Mouse (Mus musculus) kidney, adult 8-10 months (tissue): Measurements from ENCODE around the gene Myo16.

ENCODE experiments used
- DNase-seq, 2 experiments: peaks; one replicate each; pipeline ENCODE4 v3.0.0; 2022

Gene Myo16

GRCm38 (mm10) chr8:10638871-10639270 lies 485.2 kb downstream of the Myo16 start:
- no peak for DNase-seq

GRCm38 (mm10) chr8:10640176-10640810 lies 486.6 kb downstream of the Myo16 start:
- DNase-seq: no peak

GRCm38 (mm10) chr8:10640859-10641258 lies 487.1 kb downstream of the Myo16 start:
- no peak for DNase-seq

- DNase-seq: no peak
Measured at GRCm38 (mm10) chr8:10641343-10641742, 487.6 kb downstream of the Myo16 start.

- no peak for DNase-seq
Measured at GRCm38 (mm10) chr8:10643244-10643643, 489.5 kb downstream of the Myo16 start.

GRCm38 (mm10) chr8:10644481-10644880 lies 490.8 kb downstream of the Myo16 start:
- DNase-seq: no peak

- no peak for DNase-seq
Measured at GRCm38 (mm10) chr8:10645740-10646139, 492.0 kb downstream of the Myo16 start.

GRCm38 (mm10) chr8:10646485-10646884 lies 492.8 kb downstream of the Myo16 start:
- no peak for DNase-seq

GRCm38 (mm10) chr8:10651546-10652315 lies 498.0 kb downstream of the Myo16 start:
- peak; percentile 84 to 87 for DNase-seq

GRCm38 (mm10) chr8:10653282-10653681 lies 499.6 kb downstream of the Myo16 start:
- DNase-seq: peak; percentile 44 to 75

- DNase-seq: no peak
Measured at GRCm38 (mm10) chr8:10654922-10655518, 501.3 kb downstream of the Myo16 start.

- no peak for DNase-seq
Measured at GRCm38 (mm10) chr8:10663770-10664470, 510.2 kb downstream of the Myo16 start.

- peak; percentile 70 to 76 for DNase-seq
Measured at GRCm38 (mm10) chr8:10664861-10665543, 511.3 kb downstream of the Myo16 start.

GRCm38 (mm10) chr8:10665821-10666283 lies 512.1 kb downstream of the Myo16 start:
- DNase-seq: no peak

GRCm38 (mm10) chr8:10671862-10672548 lies 518.3 kb downstream of the Myo16 start:
- no peak for DNase-seq

- no peak for DNase-seq
Measured at GRCm38 (mm10) chr8:10677840-10678410, 524.2 kb downstream of the Myo16 start.

GRCm38 (mm10) chr8:10681926-10682325 lies 528.2 kb downstream of the Myo16 start:
- DNase-seq: no peak

GRCm38 (mm10) chr8:10683088-10683487 lies 529.4 kb downstream of the Myo16 start:
- DNase-seq: no peak
